Mouse (Mus musculus): Measurements from ENCODE around the gene Elobl. TPM values are rescaled to one million over a fixed set of nuclear protein-coding genes. Genes with fewer than 3 reads are reported as not detected.

Elobl gene
- polyA plus RNA-seq, 1 experiment from 2014 or later = not detected

Other genes starting within 250 kb of the Elobl start
- 25.3 and 30.5 TPM in 2 replicates for gene Msi2, start 248.4 kb downstream of the Elobl start, polyA plus RNA-seq (2016; fragmentation: Nextera tagmentation; extraction: Ambion mirVana)
- 19.1 and 20.7 TPM in 2 replicates for gene Akap1, start 102.3 kb downstream of the Elobl start, polyA plus RNA-seq (2016; fragmentation: Nextera tagmentation; extraction: Ambion mirVana)
- 75.5 and 81.0 TPM in 2 replicates for gene Scpep1, start 11.5 kb downstream of the Elobl start, polyA plus RNA-seq (2016; fragmentation: Nextera tagmentation; extraction: Ambion mirVana)
- 29.9 and 30.3 TPM in 2 replicates for gene Coil, start 3.3 kb upstream of the Elobl start, polyA plus RNA-seq (2016; fragmentation: Nextera tagmentation; extraction: Ambion mirVana)
- 3.0 and 3.3 TPM in 2 replicates for gene Trim25, start 32.4 kb upstream of the Elobl start, polyA plus RNA-seq (2016; fragmentation: Nextera tagmentation; extraction: Ambion mirVana)
- 4.2 and 6.1 TPM in 2 replicates for gene Dgke, start 99.9 kb upstream of the Elobl start, polyA plus RNA-seq (2016; fragmentation: Nextera tagmentation; extraction: Ambion mirVana)
- gene Gm525, start 106.9 kb upstream of the Elobl start, polyA plus RNA-seq (2016; fragmentation: Nextera tagmentation; extraction: Ambion mirVana) = not detected in 2 replicates

All from midbrain, embryonic 10.5 days (tissue).